Mouse (Mus musculus) bone marrow macrophage, adult 2 months (primary cell): ENCODE data around the gene Kmt2a.

Experiments
- CTCF ChIP-seq: IDR thresholded peaks from 2 replicates; pipeline ENCODE4 v1.5.1; 2012; ENCODE audit warnings: low read depth, mild to moderate bottlenecking, low read length, moderate library complexity
- POLR2A ChIP-seq: IDR thresholded peaks from 2 replicates; pipeline ENCODE4 v1.6.1; 2012; ENCODE audit warnings: mild to moderate bottlenecking, low read depth, low read length, borderline replicate concordance

DNA sequence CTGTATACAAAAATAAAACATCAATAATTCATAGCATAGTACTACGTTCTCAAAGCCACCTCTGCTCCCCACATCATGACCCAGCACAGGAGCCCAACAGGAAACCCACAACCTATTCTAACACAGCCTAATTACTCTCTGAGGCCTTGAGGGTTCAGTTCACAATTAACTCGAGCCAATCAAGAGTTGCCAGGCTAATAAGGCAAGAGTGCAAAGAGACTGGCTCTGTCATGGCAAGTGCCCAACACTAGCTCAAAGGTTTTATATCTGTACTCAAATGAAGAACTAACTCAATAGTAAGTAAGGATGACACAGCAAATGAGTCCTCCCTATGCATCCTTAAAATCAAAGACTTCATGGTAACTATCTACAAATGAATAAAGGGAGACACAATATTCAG, 50.6 kb downstream of the Kmt2a start:
- TF ChIP-seq POLR2A = no peak
- no peak for TF ChIP-seq CTCF
